Mouse (Mus musculus) CH12.LX (cell line): Measurements from ENCODE around the gene Dyrk3.

Experiments
- CHD2 ChIP-seq: IDR thresholded peaks from 2 replicates; pipeline ENCODE4 v1.6.1; 2011; ENCODE audit warnings: low read length, improper control_type of control experiment
- CTCF ChIP-seq, 2 experiments: IDR thresholded peaks in 1 of 2; conservative IDR thresholded peaks in 1 of 2; 2 replicates each; pipeline ENCODE4 v1.5.1; 2011 to 2012; ENCODE audit warnings: low read depth in 2 of 2, low read length in 2 of 2, improper control_type of control experiment in 1 of 2, inconsistent platforms in 1 of 2, mild to moderate bottlenecking in 1 of 2, moderate library complexity in 1 of 2
- E2F4 ChIP-seq: IDR thresholded peaks from 2 replicates; pipeline ENCODE4 v1.6.1; 2011; ENCODE audit warnings: low read depth, low read length, improper control_type of control experiment; ENCODE audit not compliant: insufficient replicate concordance
- GABPA ChIP-seq: IDR thresholded peaks from 2 replicates; pipeline ENCODE4 v1.6.1; 2012; ENCODE audit warnings: low read depth, low read length, improper control_type of control experiment, inconsistent platforms; ENCODE audit not compliant: insufficient replicate concordance
- MAFK ChIP-seq: IDR thresholded peaks from 2 replicates; pipeline ENCODE4 v1.6.1; 2011; ENCODE audit warnings: low read length, improper control_type of control experiment; ENCODE audit not compliant: insufficient replicate concordance
- MAX ChIP-seq: IDR thresholded peaks from 2 replicates; pipeline ENCODE4 v1.6.1; 2011; ENCODE audit warnings: low read length, improper control_type of control experiment
- MEF2A ChIP-seq: IDR thresholded peaks from 2 replicates; pipeline ENCODE4 v1.6.1; 2014; ENCODE audit warnings: low read depth, mild to moderate bottlenecking, inconsistent platforms, low read length, improper control_type of control experiment, borderline replicate concordance
- SIN3A ChIP-seq: IDR thresholded peaks from 2 replicates; pipeline ENCODE4 v1.6.1; 2012; ENCODE audit warnings: low read length, improper control_type of control experiment, inconsistent platforms

GRCm38 (mm10) chr1:131173001-131173400 is 34.9 kb upstream of the Dyrk3 start:
- TF ChIP-seq CTCF (conservative IDR thresholded peaks at IDR 0.05 in 1 of 2, IDR thresholded peaks at IDR 0.05 in 1 of 2; ENCODE audit: low read depth in 2 of 2, low read length in 2 of 2) (no peak), MAX (no peak), CHD2 (no peak), MEF2A (no peak), MAFK (no peak), SIN3A (no peak), GABPA (no peak), E2F4 (no peak)
